Mouse (Mus musculus) B cell, adult (primary cell): Measurements from ENCODE around the gene Cdyl2. TPM values are rescaled to one million over a fixed set of nuclear protein-coding genes. Genes with fewer than 3 reads are reported as not detected.

Source experiments
- total RNA-seq: library from RNA; stranded (reverse); gene quantifications from 4 replicates; pipeline ENCODE4 v1.2.4, GENCODE M21; 2023; ENCODE audit not compliant: inconsistent age

The Cdyl2 gene
- 12.2 to 14.0 TPM (median 13.2 TPM) in 4 replicates for total RNA-seq

GRCm38 (mm10) chr8:116732684-116733647, at the start of gene Cdyl2:
Cdyl2 (minus strand) TSS chr8:116732991.

Other genes starting within 250 kb of the Cdyl2 start
- not detected in 4 replicates for gene Dynlrb2, start 228.0 kb downstream of the Cdyl2 start, total RNA-seq
- 4.5 to 9.4 TPM (median 5.7 TPM) in 4 replicates for gene Cmc2, start 188.5 kb upstream of the Cdyl2 start, total RNA-seq
- gene Cenpn, start 188.7 kb upstream of the Cdyl2 start, total RNA-seq, result 5.3 to 12.5 TPM (median 7.4 TPM) in 4 replicates
- 17.4 to 21.0 TPM (median 19.0 TPM) in 4 replicates for gene Atmin, start 210.4 kb upstream of the Cdyl2 start, total RNA-seq
- 0.19 to 0.80 TPM (median 0.35 TPM) in 4 replicates for gene 1700030J22Rik, start 246.0 kb upstream of the Cdyl2 start, total RNA-seq